22 mouse cellular contexts compared by ENCODE assay signal in the genomic region with DNA sequence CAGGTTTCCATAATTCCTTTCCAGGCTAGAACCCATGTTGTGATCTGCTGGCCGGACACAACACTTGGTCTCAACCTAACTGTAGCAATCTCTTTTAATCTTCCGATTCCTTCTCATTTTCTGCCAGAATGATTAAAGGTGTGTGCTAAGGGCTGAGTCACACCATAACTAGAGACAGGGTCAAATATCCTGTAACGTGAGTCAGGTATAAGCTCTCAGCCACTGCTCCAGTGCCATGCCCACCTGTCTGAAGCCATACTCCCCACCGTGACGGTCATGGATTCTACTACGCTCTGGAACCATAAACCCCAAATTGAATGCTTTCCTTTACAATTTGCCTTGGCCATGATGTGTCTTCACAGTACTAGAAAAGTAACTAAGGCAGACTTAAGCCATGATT. TPM values are rescaled to one million over a fixed set of nuclear protein-coding genes. Genes with fewer than 3 reads are reported as not detected.
DNase-seq lines count a peak whose midpoint lies in the region; ATAC-seq and TF ChIP-seq lines count a peak whose summit lies in the region.
"Had no signal": no experiment of that assay in that cellular context is flagged by ENCODE, and none has a peak within 500 bp of the region (broad histone marks: within the 10 kb centered on the region; RNA-seq: fewer than 3 reads in every experiment).

No protein-coding gene starts in this region.

- no peak overlapping the region for H3K4me3 ChIP-seq in kidney, embryonic 14.5 days (ENCODE audit: low read length)
- H3K4me3 ChIP-seq in kidney, embryonic 15.5 days (replicated peaks): no peak overlapping the region
- H3K4me3 ChIP-seq in midbrain, embryonic 11.5 days (ENCODE audit: low read depth, low read length): no peak overlapping the region
- H3K4me3 ChIP-seq in midbrain, embryonic 16.5 days (ENCODE audit: low read depth, low read length): no peak overlapping the region
- H3K4me3 ChIP-seq in stomach, postnatal 0 days (ENCODE audit: low read depth, low read length): no peak overlapping the region
- H3K4me3 ChIP-seq in hindbrain, postnatal 0 days (ENCODE audit: low read length): no peak overlapping the region

- ATAC-seq in kidney, embryonic 14.5 days (ENCODE audit: low FRiP score, low TSS enrichment): peak; percentile 66; the same call in 1 of the 2 replicates
- ATAC-seq in kidney, embryonic 15.5 days (replicated peaks; ENCODE audit: low FRiP score): peak; percentile 66; the same call in 1 of the 2 replicates
- ATAC-seq in midbrain, embryonic 11.5 days (ENCODE audit: low FRiP score): no peak
- ATAC-seq in midbrain, embryonic 16.5 days: no peak
- ATAC-seq in stomach, postnatal 0 days (ENCODE audit: low FRiP score, low TSS enrichment): peak; percentile 69
- ATAC-seq in hindbrain, postnatal 0 days: no peak
- ATAC-seq: activated CD4-positive, CD25-positive, alpha-beta regulatory T cell, adult 4 months; CD4-positive, CD25-positive, alpha-beta regulatory T cell, adult 4 months; Patski had no signal

- TF ChIP-seq CTCF in stomach, postnatal 0 days (IDR thresholded peaks at IDR 0.05; ENCODE audit: low read depth): no peak
- TF ChIP-seq CTCF in hindbrain, postnatal 0 days (IDR thresholded peaks at IDR 0.05; ENCODE audit: low read depth): no peak

- 67% methylated on average over 6 of the region's 6 CpGs for WGBS in kidney, embryonic 14.5 days
- 66% methylated on average over 6 of the region's 6 CpGs for WGBS in kidney, embryonic 15.5 days
- 95% methylated on average over 6 of the region's 6 CpGs for WGBS in midbrain, embryonic 11.5 days
- 96% methylated on average over 6 of the region's 6 CpGs for WGBS in midbrain, embryonic 16.5 days
- WGBS in stomach, postnatal 0 days: 82% methylated on average over 6 of the region's 6 CpGs
- WGBS in hindbrain, postnatal 0 days: 96% methylated on average over 6 of the region's 6 CpGs

- H3K9ac ChIP-seq in kidney, embryonic 14.5 days (ENCODE audit: low read depth, low read length): no peak overlapping the region
- no peak overlapping the region for H3K9ac ChIP-seq in kidney, embryonic 15.5 days
- no peak overlapping the region for H3K9ac ChIP-seq in midbrain, embryonic 11.5 days (ENCODE audit: low read length)
- no peak overlapping the region for H3K9ac ChIP-seq in midbrain, embryonic 16.5 days (ENCODE audit: low read depth, low read length)
- H3K9ac ChIP-seq in stomach, postnatal 0 days (ENCODE audit: low read length): no peak overlapping the region
- H3K9ac ChIP-seq in hindbrain, postnatal 0 days (replicated peaks; ENCODE audit: low read length): no peak overlapping the region

- no peaks in the 10 kb centered on the region for H3K36me3 ChIP-seq in kidney, embryonic 14.5 days (ENCODE audit: control insufficient read depth, insufficient read depth, low read length)
- H3K36me3 ChIP-seq in kidney, embryonic 15.5 days: no peaks in the 10 kb centered on the region; the same call in 1 of the 2 replicates
- H3K36me3 ChIP-seq in midbrain, embryonic 11.5 days (ENCODE audit: control insufficient read depth, insufficient read depth, low read length): no peaks in the 10 kb centered on the region
- no peaks in the 10 kb centered on the region for H3K36me3 ChIP-seq in midbrain, embryonic 16.5 days (ENCODE audit: control insufficient read depth, insufficient read depth, low read length)
- H3K36me3 ChIP-seq in stomach, postnatal 0 days (ENCODE audit: control insufficient read depth, insufficient read depth, low read length): no peaks in the 10 kb centered on the region
- no peaks in the 10 kb centered on the region for H3K36me3 ChIP-seq in hindbrain, postnatal 0 days (ENCODE audit: insufficient read depth, low read length)
- H3K36me3 ChIP-seq: G1E had no signal

- no peak overlapping the region for H3K4me2 ChIP-seq in kidney, embryonic 14.5 days (replicated peaks; ENCODE audit: low read depth, low read length)
- no peak overlapping the region for H3K4me2 ChIP-seq in kidney, embryonic 15.5 days
- no peak overlapping the region for H3K4me2 ChIP-seq in midbrain, embryonic 11.5 days
- H3K4me2 ChIP-seq in midbrain, embryonic 16.5 days (ENCODE audit: low read length): no peak overlapping the region
- H3K4me2 ChIP-seq in stomach, postnatal 0 days (replicated peaks; ENCODE audit: low read depth): no peak overlapping the region
- no peak overlapping the region for H3K4me2 ChIP-seq in hindbrain, postnatal 0 days (ENCODE audit: low read depth, low read length)

- no peaks in the 10 kb centered on the region for H3K9me3 ChIP-seq in kidney, embryonic 14.5 days (ENCODE audit: control insufficient read depth, low read length)
- no peaks in the 10 kb centered on the region for H3K9me3 ChIP-seq in kidney, embryonic 15.5 days (replicated peaks)
- H3K9me3 ChIP-seq in midbrain, embryonic 11.5 days (ENCODE audit: control insufficient read depth, low read length): peaks cover 4% of the 10 kb centered on the region; the same call in 1 of the 2 replicates
- no peaks in the 10 kb centered on the region for H3K9me3 ChIP-seq in midbrain, embryonic 16.5 days (replicated peaks; ENCODE audit: control insufficient read depth, low read length, poor library complexity, severe bottlenecking)
- H3K9me3 ChIP-seq in stomach, postnatal 0 days (ENCODE audit: control insufficient read depth, low read length): peaks cover 2% of the 10 kb centered on the region; the same call in 1 of the 2 replicates
- H3K9me3 ChIP-seq in hindbrain, postnatal 0 days (ENCODE audit: low read length): no peaks in the 10 kb centered on the region
- H3K9me3 ChIP-seq: G1E had no signal

- H3K27ac ChIP-seq in kidney, embryonic 14.5 days (ENCODE audit: low read depth, low read length): no peak overlapping the region
- no peak overlapping the region for H3K27ac ChIP-seq in kidney, embryonic 15.5 days
- no peak overlapping the region for H3K27ac ChIP-seq in midbrain, embryonic 11.5 days (ENCODE audit: low read depth, low read length)
- H3K27ac ChIP-seq in midbrain, embryonic 16.5 days (ENCODE audit: low read length): no peak overlapping the region
- no peak overlapping the region for H3K27ac ChIP-seq in stomach, postnatal 0 days (replicated peaks)
- no peak overlapping the region for H3K27ac ChIP-seq in hindbrain, postnatal 0 days

- no peaks in the 10 kb centered on the region for H3K4me1 ChIP-seq in kidney, embryonic 14.5 days (ENCODE audit: control insufficient read depth, insufficient read depth, low read length)
- H3K4me1 ChIP-seq in kidney, embryonic 15.5 days: no peaks in the 10 kb centered on the region
- no peaks in the 10 kb centered on the region for H3K4me1 ChIP-seq in midbrain, embryonic 11.5 days (ENCODE audit: control insufficient read depth, insufficient read depth, low read length)
- H3K4me1 ChIP-seq in midbrain, embryonic 16.5 days (ENCODE audit: control insufficient read depth, insufficient read depth, low read length): no peaks in the 10 kb centered on the region
- no peaks in the 10 kb centered on the region for H3K4me1 ChIP-seq in stomach, postnatal 0 days (replicated peaks; ENCODE audit: control insufficient read depth, insufficient read depth)
- H3K4me1 ChIP-seq in hindbrain, postnatal 0 days (ENCODE audit: insufficient read depth, low read length): no peaks in the 10 kb centered on the region

- TF ChIP-seq EP300 in stomach, postnatal 0 days (optimal IDR thresholded peaks at IDR 0.05): no peak

- no peak for DNase-seq in kidney, adult 11 months
- no peak for DNase-seq in kidney, postnatal 14 days
- peak; percentile 31 for DNase-seq in midbrain, embryonic 11.5 days (ENCODE audit: low spot score, missing footprints)
- DNase-seq in stomach, postnatal 0 days (ENCODE audit: low spot score): no peak
- no peak for DNase-seq in hindbrain, postnatal 0 days (ENCODE audit: low spot score)
- DNase-seq: adrenal gland, adult 2 months; adrenal gland, adult 8-10 months; adrenal gland, postnatal 10 days; adrenal gland, postnatal 14 days; adrenal gland, postnatal 25 days; adrenal gland, postnatal 36 days; B cell, adult 2 months; cerebellum, adult 11 months; cerebellum, adult 11-12 months had no signal

- no peaks in the 10 kb centered on the region for H3K27me3 ChIP-seq in kidney, embryonic 14.5 days (ENCODE audit: control insufficient read depth, insufficient read depth, low read length)
- no peaks in the 10 kb centered on the region for H3K27me3 ChIP-seq in kidney, embryonic 15.5 days
- H3K27me3 ChIP-seq in midbrain, embryonic 11.5 days (ENCODE audit: control insufficient read depth, insufficient read depth, low read length): no peaks in the 10 kb centered on the region
- no peaks in the 10 kb centered on the region for H3K27me3 ChIP-seq in midbrain, embryonic 16.5 days (ENCODE audit: control insufficient read depth, insufficient read depth, low read depth, low read length)
- no peaks in the 10 kb centered on the region for H3K27me3 ChIP-seq in stomach, postnatal 0 days (ENCODE audit: control insufficient read depth, insufficient read depth, low read length)
- H3K27me3 ChIP-seq in hindbrain, postnatal 0 days (ENCODE audit: insufficient read depth, low read length): no peaks in the 10 kb centered on the region
- H3K27me3 ChIP-seq: CH12.LX, Patski had no signal

RNA-seq across cellular contexts. Expression of gene Pgm2, which starts 36.5 kb away (rescaled TPM):
- 29.0 and 31.8 TPM in 2 replicates for polyA plus RNA-seq in kidney, embryonic 14.5 days (2014; fragmentation: Nextera tagmentation; extraction: Ambion mirVana)
- 38.1 and 39.0 TPM in 2 replicates for polyA plus RNA-seq in kidney, embryonic 15.5 days (2015; fragmentation: Nextera tagmentation; extraction: Ambion mirVana)
- polyA plus RNA-seq in midbrain, embryonic 11.5 days (2014; fragmentation: Nextera tagmentation; extraction: Ambion mirVana): 22.8 and 29.3 TPM in 2 replicates
- 16.6 and 19.7 TPM in 2 replicates for polyA plus RNA-seq in midbrain, embryonic 16.5 days (2015; fragmentation: Nextera tagmentation; extraction: Ambion mirVana)
- polyA plus RNA-seq in stomach, postnatal 0 days (2015; fragmentation: Nextera tagmentation; extraction: Ambion mirVana): 33.8 and 34.3 TPM in 2 replicates
- total RNA-seq in hindbrain, postnatal 0 days (2014; rRNA removed): 8.6 and 11.4 TPM in 2 replicates
- polyA plus RNA-seq in hindbrain, postnatal 0 days (2015; fragmentation: Nextera tagmentation; extraction: Ambion mirVana): 14.8 and 17.5 TPM in 2 replicates

Comparison
In these comparisons a context has a peak if more than half of its experiments do, and no peak if none do; other contexts are left out.
1. ATAC-seq: peak in kidney, embryonic 14.5 days (single experiment), kidney, embryonic 15.5 days (single experiment) and stomach, postnatal 0 days (single experiment); none in midbrain, embryonic 11.5 days (single experiment), midbrain, embryonic 16.5 days (single experiment) and hindbrain, postnatal 0 days (single experiment).